In the genomic region with DNA sequence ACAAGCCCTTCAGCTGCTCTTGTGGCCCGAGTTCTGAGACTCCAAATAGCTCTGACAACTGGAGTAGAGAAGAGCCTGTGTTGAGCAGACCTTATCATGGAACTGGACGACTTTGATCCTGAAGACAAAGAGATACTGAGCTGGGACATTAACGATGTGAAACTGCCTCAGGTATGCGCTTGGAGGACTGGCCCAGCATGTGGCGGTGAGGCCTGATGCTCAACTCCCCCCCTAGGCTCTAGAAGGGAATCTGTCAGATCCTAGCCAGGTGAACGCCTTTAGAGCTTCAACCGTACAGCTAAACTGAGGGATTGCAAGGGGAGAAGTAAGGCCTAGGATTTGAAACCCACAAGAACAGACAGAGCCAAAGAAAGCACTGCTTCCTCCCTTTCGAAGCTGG, we compare ENCODE assay signal across 22 mouse cellular contexts. TPM values are rescaled to one million over a fixed set of nuclear protein-coding genes. Genes with fewer than 3 reads are reported as not detected.
"Had no signal": no experiment of that assay in that cellular context is flagged by ENCODE, and none has a peak within 500 bp of the region (broad histone marks: within the 10 kb centered on the region; RNA-seq: fewer than 3 reads in every experiment).

No protein-coding gene starts in this region.

- H3K36me3 ChIP-seq: midbrain, embryonic 10.5 days; midbrain, embryonic 12.5 days; neural tube, embryonic 13.5 days; neural tube, embryonic 15.5 days; stomach, embryonic 15.5 days had no signal

- H3K4me3 ChIP-seq: midbrain, embryonic 10.5 days; midbrain, embryonic 12.5 days; myocyte; neural tube, embryonic 13.5 days; neural tube, embryonic 15.5 days; stomach, embryonic 15.5 days had no signal

- H3K27ac ChIP-seq: midbrain, embryonic 10.5 days; midbrain, embryonic 12.5 days; neural tube, embryonic 13.5 days; neural tube, embryonic 15.5 days; stomach, embryonic 15.5 days; stomach, postnatal 0 days had no signal

- H3K27me3 ChIP-seq: midbrain, embryonic 12.5 days; neural tube, embryonic 13.5 days; neural tube, embryonic 15.5 days; stomach, embryonic 15.5 days had no signal

- H3K4me1 ChIP-seq: midbrain, embryonic 10.5 days; midbrain, embryonic 12.5 days; neural tube, embryonic 13.5 days; neural tube, embryonic 15.5 days; stomach, embryonic 15.5 days had no signal

- ATAC-seq: midbrain, embryonic 16.5 days had no signal

- H3K9ac ChIP-seq: lung, embryonic 14.5 days; midbrain, embryonic 12.5 days; neural tube, embryonic 13.5 days; neural tube, embryonic 15.5 days; stomach, embryonic 15.5 days had no signal

- DNase-seq: lung, adult 18-20 months; lung, embryonic 14.5 days; lung, postnatal 10 days; lung, postnatal 4 days; midbrain, embryonic 14.5 days; retina, postnatal 1 day; right cerebral cortex, adult 18-20 months; thymus, adult 2 months; thymus, postnatal 25 days; thymus, postnatal 4 days had no signal

- H3K9me3 ChIP-seq: midbrain, embryonic 10.5 days; midbrain, embryonic 12.5 days; neural tube, embryonic 13.5 days; neural tube, embryonic 15.5 days; stomach, embryonic 15.5 days had no signal

- H3K4me2 ChIP-seq: lung, embryonic 14.5 days; midbrain, embryonic 12.5 days; neural tube, embryonic 13.5 days; neural tube, embryonic 15.5 days; stomach, embryonic 15.5 days had no signal

RNA-seq across cellular contexts. Expression of a gene that starts 2.1 kb away (rescaled TPM):
- polyA plus RNA-seq: midbrain, embryonic 10.5 days; midbrain, embryonic 14.5 days; midbrain, embryonic 16.5 days; myocyte; neural tube, embryonic 11.5 days; neural tube, embryonic 13.5 days; neural tube, embryonic 15.5 days; spleen, adult 2 months; stomach, embryonic 15.5 days; stomach, postnatal 0 days; testis, adult 2 months; urinary bladder, adult 2 months had no signal
